Mouse (Mus musculus) neural tube, embryonic 13.5 days (tissue): ENCODE measurements at regions not wholly inside any gene's neighbourhood (a gene's known extent, or its start where the extent isn't known, plus 50 kb on each side); places are given as distances from the start of the nearest gene placed in this dataset.

Source experiments
- ATAC-seq: fragments of 200-750 bp; cut with Nextera tagmentation; 2 replicates; pipeline ENCODE4 v1.8.0; 2017; ENCODE audit warnings: low read depth, mild to moderate bottlenecking, moderate TSS enrichment, moderate library complexity
- H3K27ac ChIP-seq: fragments of 300-500 bp; sonication (generic); replicated peaks from 2 replicates; pipeline ENCODE4 v1.5.1; 2015; ENCODE audit warnings: moderate library complexity, mild to moderate bottlenecking, inconsistent platforms
- H3K27me3 ChIP-seq: fragments of 300-500 bp; sonication (generic); 2 replicates; pipeline ENCODE4 v1.6.1; 2015; ENCODE audit warnings: mild to moderate bottlenecking, inconsistent platforms
- H3K36me3 ChIP-seq: fragments of 300-500 bp; sonication (generic); 2 replicates; pipeline ENCODE4 v1.6.1; 2015; ENCODE audit warnings: mild to moderate bottlenecking, inconsistent platforms
- H3K4me1 ChIP-seq: fragments of 300-500 bp; sonication (generic); replicated peaks from 2 replicates; pipeline ENCODE4 v1.6.1; 2015; ENCODE audit warnings: inconsistent platforms
- H3K4me2 ChIP-seq: fragments of 300-500 bp; sonication (generic); 2 replicates; pipeline ENCODE4 v1.6.1; 2015; ENCODE audit warnings: inconsistent platforms, mild to moderate bottlenecking, moderate library complexity
- H3K4me3 ChIP-seq: fragments of 300-500 bp; sonication (generic); 2 replicates; pipeline ENCODE4 v1.5.1; 2015; ENCODE audit warnings: mild to moderate bottlenecking, inconsistent platforms
- H3K9ac ChIP-seq: fragments of 300-500 bp; sonication (generic); 2 replicates; pipeline ENCODE4 v1.6.1; 2015; ENCODE audit warnings: moderate library complexity, mild to moderate bottlenecking, inconsistent platforms
- H3K9me3 ChIP-seq: fragments of 300-500 bp; sonication (generic); 2 replicates; pipeline ENCODE4 v1.6.1; 2016; ENCODE audit warnings: inconsistent platforms
- WGBS: fragments of 180-500 bp; shearing (Covaris S2); methylation state at CpG from one replicate; pipeline ENCODE4 v1.1.7; 2015; 5-methylcytosine and 5-hydroxymethylcytosine counted together

DNA sequence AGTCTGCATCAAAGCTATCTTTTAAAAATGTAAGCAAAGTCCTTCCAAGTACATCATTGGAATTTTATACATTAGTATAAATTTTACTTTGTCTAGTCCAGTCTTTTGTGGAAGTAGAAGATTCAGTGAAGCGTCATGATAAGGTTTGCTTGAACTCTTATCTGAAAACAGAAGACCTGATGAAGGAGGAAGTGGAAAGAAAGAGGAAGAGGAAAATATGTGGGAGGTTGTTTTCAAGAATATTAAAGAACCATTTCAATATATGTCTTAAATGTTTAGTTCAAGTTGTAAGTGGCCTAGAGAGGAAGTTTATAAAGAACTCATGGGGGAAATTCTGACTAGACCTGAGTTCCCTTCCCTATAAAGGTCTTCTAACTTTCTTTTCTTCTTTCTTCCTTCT, 462.3 kb upstream of the Mef2c start:
- H3K4me1 ChIP-seq: no peaks in the 10 kb centered on the region
- no peaks in the 10 kb centered on the region for H3K27me3 ChIP-seq
- no peak overlapping the region for H3K4me3 ChIP-seq
- H3K27ac ChIP-seq: no peak overlapping the region
- H3K4me2 ChIP-seq: no peak overlapping the region
- H3K9ac ChIP-seq: no peak overlapping the region
- H3K9me3 ChIP-seq: no peaks in the 10 kb centered on the region
- WGBS: 88% methylated on average over 1 of the region's 1 CpGs
- ATAC-seq: no peak
- no peaks in the 10 kb centered on the region for H3K36me3 ChIP-seq

DNA sequence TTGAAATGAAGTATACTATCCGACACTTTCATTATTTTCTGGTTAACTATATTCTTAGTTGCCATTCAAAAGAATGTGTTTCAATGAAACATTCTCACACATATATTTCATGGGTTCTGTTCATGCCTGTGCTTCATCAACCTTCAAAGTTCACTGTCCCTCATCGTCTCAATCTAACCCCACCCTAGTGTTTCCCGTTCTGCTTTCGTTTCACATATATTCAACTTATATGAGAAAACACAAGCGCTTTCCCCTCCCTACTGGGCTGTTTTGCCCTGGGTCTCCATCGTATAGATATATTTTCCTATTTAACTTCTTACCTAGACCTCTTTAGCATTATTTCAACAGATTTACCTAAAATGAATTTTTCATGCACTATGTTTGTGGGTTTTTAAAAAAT, 458.3 kb upstream of the Mef2c start:
- Histone ChIP-seq H3K36me3 (no peaks in the 10 kb centered on the region), H3K9me3 (no peaks in the 10 kb centered on the region), H3K27me3 (no peaks in the 10 kb centered on the region), H3K4me1 (no peaks in the 10 kb centered on the region), H3K4me3 (no peak overlapping the region), H3K4me2 (no peak overlapping the region), H3K9ac (no peak overlapping the region), H3K27ac (no peak overlapping the region)
- ATAC-seq: no peak
- WGBS: 93% methylated on average over 6 of the region's 6 CpGs

DNA sequence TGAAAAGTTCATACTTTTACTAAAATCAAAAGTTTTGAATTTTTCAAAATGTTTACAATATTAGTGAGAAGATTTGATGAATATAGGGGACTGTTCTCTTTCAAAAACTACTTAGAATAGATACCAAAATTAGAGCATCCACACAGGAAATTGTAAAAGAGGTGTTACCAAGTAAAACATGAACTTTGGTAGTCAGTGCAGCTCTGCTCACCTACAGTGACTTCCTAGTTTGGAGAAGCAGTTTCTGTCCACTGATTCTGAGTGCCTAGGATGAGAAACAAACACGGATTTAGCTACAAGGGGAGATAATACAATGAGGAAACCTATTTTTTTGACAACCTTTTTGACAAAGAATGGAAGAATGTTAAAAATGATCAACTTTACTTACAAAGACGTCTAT, 457.9 kb upstream of the Mef2c start:
- Histone ChIP-seq H3K27ac (no peak overlapping the region), H3K4me2 (no peak overlapping the region), H3K4me3 (no peak overlapping the region), H3K9ac (no peak overlapping the region), H3K27me3 (no peaks in the 10 kb centered on the region), H3K4me1 (no peaks in the 10 kb centered on the region), H3K36me3 (no peaks in the 10 kb centered on the region), H3K9me3 (no peaks in the 10 kb centered on the region)
- WGBS: 74% methylated on average over 2 of the region's 2 CpGs
- no peak for ATAC-seq

- 68% methylated on average over 4 of the region's 4 CpGs for WGBS
- Histone ChIP-seq H3K9me3 (no peaks in the 10 kb centered on the region), H3K4me2 (no peak overlapping the region), H3K9ac (no peak overlapping the region), H3K4me1 (no peaks in the 10 kb centered on the region), H3K27me3 (no peaks in the 10 kb centered on the region), H3K27ac (no peak overlapping the region), H3K4me3 (no peak overlapping the region), H3K36me3 (no peaks in the 10 kb centered on the region)
- ATAC-seq: no peak
These were observed 457.2 kb upstream of the Mef2c start for GRCm38 (mm10) chr13:83046571-83047123.

DNA sequence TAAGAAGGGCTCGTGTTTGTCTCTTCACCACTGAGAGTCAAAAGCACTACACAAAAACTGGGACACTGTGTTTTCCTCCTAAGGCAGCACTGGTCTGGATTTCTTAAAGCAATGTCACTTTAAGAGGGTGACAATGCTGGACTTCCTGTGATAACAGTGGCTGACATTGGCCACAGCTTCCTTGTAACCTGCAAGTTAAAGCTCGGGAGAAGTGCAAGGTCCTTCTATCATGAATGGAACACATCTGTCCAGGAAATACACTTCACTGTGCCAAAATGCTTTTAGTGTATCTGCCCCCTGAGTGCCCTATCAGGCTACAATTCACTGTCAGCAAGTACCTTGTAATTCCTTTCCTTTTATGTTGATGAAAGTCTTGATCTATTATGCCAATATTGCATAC, 448.0 kb upstream of the Mef2c start:
- H3K4me2 ChIP-seq: no peak overlapping the region
- H3K4me1 ChIP-seq: no peaks in the 10 kb centered on the region
- no peak overlapping the region for H3K9ac ChIP-seq
- no peak overlapping the region for H3K4me3 ChIP-seq
- H3K36me3 ChIP-seq: no peaks in the 10 kb centered on the region
- no peaks in the 10 kb centered on the region for H3K9me3 ChIP-seq
- WGBS: 51% methylated on average over 2 of the region's 2 CpGs
- no peaks in the 10 kb centered on the region for H3K27me3 ChIP-seq
- H3K27ac ChIP-seq: no peak overlapping the region
- ATAC-seq: no peak

- Histone ChIP-seq H3K36me3 (no peaks in the 10 kb centered on the region), H3K9me3 (no peaks in the 10 kb centered on the region), H3K4me2 (no peak overlapping the region), H3K9ac (no peak overlapping the region), H3K27me3 (no peaks in the 10 kb centered on the region), H3K4me1 (no peaks in the 10 kb centered on the region), H3K27ac (no peak overlapping the region), H3K4me3 (no peak overlapping the region)
- WGBS: 82% methylated on average over 2 of the region's 2 CpGs
- ATAC-seq: no peak
These were observed 447.4 kb upstream of the Mef2c start for GRCm38 (mm10) chr13:83056415-83056814.

- Histone ChIP-seq H3K36me3 (no peaks in the 10 kb centered on the region), H3K4me1 (no peaks in the 10 kb centered on the region), H3K4me3 (no peak overlapping the region), H3K9ac (no peak overlapping the region), H3K27ac (no peak overlapping the region), H3K9me3 (no peaks in the 10 kb centered on the region), H3K27me3 (no peaks in the 10 kb centered on the region), H3K4me2 (no peak overlapping the region)
- 68% methylated on average over 5 of the region's 5 CpGs for WGBS
- no peak for ATAC-seq
These were observed 439.1 kb upstream of the Mef2c start for GRCm38 (mm10) chr13:83064727-83065126.

DNA sequence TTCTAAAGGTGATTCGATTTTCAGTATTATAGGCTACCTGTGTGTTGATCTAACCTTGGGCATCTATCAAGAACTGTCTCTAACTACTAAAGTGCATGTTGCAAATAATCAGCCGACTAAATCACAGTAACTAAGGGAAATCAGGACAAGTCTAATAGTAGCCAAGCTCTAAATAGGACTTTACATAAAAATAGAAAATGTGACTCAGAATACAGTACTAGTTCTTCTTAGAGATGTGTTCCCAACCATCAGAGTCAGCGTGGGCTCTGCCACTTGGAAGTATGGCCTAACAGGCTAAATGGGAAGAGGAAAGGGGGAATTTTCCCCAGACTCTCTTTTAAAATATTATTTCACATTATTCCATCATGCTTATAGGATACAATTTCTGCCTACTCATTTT, 438.6 kb upstream of the Mef2c start:
- H3K9ac ChIP-seq: no peak overlapping the region
- H3K4me3 ChIP-seq: no peak overlapping the region
- no peaks in the 10 kb centered on the region for H3K36me3 ChIP-seq
- H3K4me2 ChIP-seq: no peak overlapping the region
- 87% methylated on average over 3 of the region's 3 CpGs for WGBS
- H3K4me1 ChIP-seq: no peaks in the 10 kb centered on the region
- H3K27ac ChIP-seq: no peak overlapping the region
- H3K27me3 ChIP-seq: no peaks in the 10 kb centered on the region
- no peaks in the 10 kb centered on the region for H3K9me3 ChIP-seq
- ATAC-seq: no peak

- Histone ChIP-seq H3K4me3 (no peak overlapping the region), H3K27ac (no peak overlapping the region), H3K27me3 (no peaks in the 10 kb centered on the region), H3K9me3 (no peaks in the 10 kb centered on the region), H3K4me1 (no peaks in the 10 kb centered on the region), H3K4me2 (no peak overlapping the region), H3K36me3 (no peaks in the 10 kb centered on the region), H3K9ac (no peak overlapping the region)
- no peak for ATAC-seq
- WGBS: 74% methylated on average over 8 of the region's 8 CpGs
These were observed 437.6 kb upstream of the Mef2c start for GRCm38 (mm10) chr13:83066115-83066753.

DNA sequence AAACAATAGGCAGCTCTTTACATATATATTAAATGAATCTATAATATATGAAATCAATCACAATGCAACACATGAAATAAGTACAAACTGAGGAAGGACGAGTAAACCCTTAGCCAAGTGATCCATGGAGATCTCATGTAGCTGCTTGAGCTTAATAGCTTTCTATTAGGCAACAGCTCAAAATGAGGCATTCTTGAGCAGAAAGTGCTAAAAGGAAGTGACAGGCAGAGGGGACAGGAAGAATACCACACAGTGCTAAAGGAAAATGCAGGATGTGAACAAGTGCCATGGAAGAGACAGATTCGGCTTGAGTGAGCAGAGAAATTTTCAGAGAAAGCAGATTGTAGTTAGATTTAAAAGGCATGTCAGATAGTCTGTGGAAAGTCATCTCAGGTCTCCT, 436.3 kb upstream of the Mef2c start:
- Histone ChIP-seq H3K9me3 (no peaks in the 10 kb centered on the region), H3K4me3 (no peak overlapping the region), H3K4me2 (no peak overlapping the region), H3K9ac (no peak overlapping the region), H3K27ac (no peak overlapping the region), H3K27me3 (no peaks in the 10 kb centered on the region), H3K4me1 (no peaks in the 10 kb centered on the region), H3K36me3 (no peaks in the 10 kb centered on the region)
- 82% methylated on average over 2 of the region's 2 CpGs for WGBS
- no peak for ATAC-seq

GRCm38 (mm10) chr13:83068588-83068987, 435.2 kb upstream of the Mef2c start:
- WGBS: 79% methylated on average over 1 of the region's 1 CpGs
- Histone ChIP-seq H3K36me3 (no peaks in the 10 kb centered on the region), H3K9me3 (no peaks in the 10 kb centered on the region), H3K27ac (no peak overlapping the region), H3K27me3 (no peaks in the 10 kb centered on the region), H3K4me2 (no peak overlapping the region), H3K9ac (no peak overlapping the region), H3K4me3 (no peak overlapping the region), H3K4me1 (no peaks in the 10 kb centered on the region)
- ATAC-seq: no peak

DNA sequence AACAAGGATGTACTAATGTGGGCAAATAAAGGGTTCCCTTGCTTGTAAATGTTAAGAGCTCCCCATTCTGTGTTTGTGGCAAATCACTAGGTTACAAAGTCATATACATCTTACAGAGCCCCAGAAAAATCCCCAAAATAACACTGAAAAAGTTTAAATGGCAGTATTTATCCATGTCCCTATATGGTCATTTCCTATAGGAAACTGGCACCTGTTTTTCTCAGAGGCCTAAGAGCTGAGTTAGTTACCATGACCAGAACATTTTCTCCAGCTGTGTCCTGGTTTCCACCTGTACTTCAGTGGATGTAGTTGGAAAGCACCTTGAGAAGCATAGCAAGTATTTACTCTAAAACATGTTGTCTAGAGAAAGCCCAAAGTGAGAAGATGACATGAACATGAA, 434.5 kb upstream of the Mef2c start:
- Histone ChIP-seq H3K27ac (no peak overlapping the region), H3K27me3 (no peaks in the 10 kb centered on the region), H3K9ac (no peak overlapping the region), H3K4me3 (no peak overlapping the region), H3K4me1 (no peaks in the 10 kb centered on the region), H3K9me3 (no peaks in the 10 kb centered on the region), H3K36me3 (no peaks in the 10 kb centered on the region), H3K4me2 (no peak overlapping the region)
- ATAC-seq: no peak

- H3K4me1 ChIP-seq: no peaks in the 10 kb centered on the region
- no peaks in the 10 kb centered on the region for H3K9me3 ChIP-seq
- H3K9ac ChIP-seq: no peak overlapping the region
- H3K27ac ChIP-seq: no peak overlapping the region
- 60% methylated on average over 3 of the region's 3 CpGs for WGBS
- no peaks in the 10 kb centered on the region for H3K27me3 ChIP-seq
- no peak overlapping the region for H3K4me3 ChIP-seq
- no peak for ATAC-seq
- no peak overlapping the region for H3K4me2 ChIP-seq
- H3K36me3 ChIP-seq: no peaks in the 10 kb centered on the region
These were observed 431.8 kb upstream of the Mef2c start for GRCm38 (mm10) chr13:83072073-83072472.
